Mouse (Mus musculus): ENCODE measurements around the gene Rab3d.

DNA sequence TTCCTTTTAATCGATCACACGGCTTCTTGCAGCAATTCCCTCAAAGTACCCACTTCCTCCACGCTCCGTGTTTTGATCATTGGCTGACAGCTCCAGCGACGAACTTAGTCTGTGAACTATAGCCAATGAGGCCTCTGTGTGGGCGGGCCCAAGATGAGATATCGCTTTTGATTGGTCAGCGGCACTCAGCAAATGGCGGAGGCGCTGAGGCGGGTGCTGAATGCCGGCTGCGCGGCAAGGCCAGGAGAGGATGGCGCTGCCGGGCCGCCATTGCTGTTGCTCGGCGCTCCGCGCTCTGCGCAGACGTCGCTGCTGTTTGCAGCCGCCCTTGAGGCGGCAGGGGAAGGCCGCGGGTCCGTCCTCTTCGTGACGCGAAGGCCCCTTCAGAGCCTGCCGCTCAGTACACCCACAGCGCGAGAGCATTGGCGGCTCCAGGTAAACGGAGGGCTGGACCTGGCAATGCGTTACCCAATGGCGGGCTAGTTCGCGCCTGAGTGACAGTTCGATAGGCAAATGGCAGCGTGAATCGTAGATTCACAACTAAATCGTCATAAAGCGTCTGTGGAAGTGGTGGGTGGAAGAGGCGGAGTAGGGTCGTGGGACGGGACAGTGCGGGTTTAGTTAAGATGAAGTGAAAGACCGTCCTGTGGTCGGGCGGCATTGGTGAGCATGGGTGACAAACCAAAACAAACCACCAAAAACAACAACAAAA, 37.7 kb upstream of the Rab3d start, which contains the start of gene Swsap1:
- TF ChIP-seq POLR2A (IDR thresholded peaks at IDR 0.05; ENCODE audit: low read depth, low read length) (peak; percentile 38; the same call in 1 of the 2 replicates), CTCF (IDR thresholded peaks at IDR 0.05; ENCODE audit: extremely low read depth, insufficient read length, insufficient replicate concordance, low read depth, low read length) (no peak)

Data from small intestine, adult 2 months (tissue).